Mouse (Mus musculus): ENCODE data around the gene Gm26602. TPM values are rescaled to one million over a fixed set of nuclear protein-coding genes. Genes with fewer than 3 reads are reported as not detected.

Gene Gm26602
- polyA plus RNA-seq, 1 experiment: not detected

DNA sequence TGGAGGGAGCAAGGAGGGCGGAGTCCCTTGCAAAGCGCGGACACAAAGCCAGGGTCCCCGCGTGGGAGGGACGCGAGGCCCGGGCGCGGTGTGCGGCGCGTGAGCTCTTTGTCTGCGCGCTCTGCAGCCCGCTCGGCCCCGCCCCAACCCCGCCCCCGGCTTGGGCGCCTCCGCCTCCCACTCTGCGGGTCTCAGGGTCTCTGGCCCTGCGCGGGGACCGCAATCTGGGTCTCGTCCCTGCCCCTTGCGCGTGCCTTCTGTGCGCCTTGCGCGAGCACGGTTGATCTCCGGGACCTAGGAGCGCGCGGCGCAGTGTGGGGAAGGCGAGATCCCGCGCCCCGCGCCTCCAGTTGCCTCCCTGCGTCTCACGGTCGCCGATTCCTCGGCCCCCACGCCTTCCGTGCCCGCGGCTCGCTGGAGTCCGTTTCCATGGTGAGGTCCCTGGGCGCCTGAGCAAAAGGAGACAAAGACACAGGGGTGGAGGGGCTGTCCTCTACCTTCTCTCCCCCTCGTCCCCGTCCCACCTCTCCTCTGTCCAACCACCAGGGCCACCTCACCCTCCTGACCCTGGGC is 36.3 kb upstream of the Gm26602 start, which contains the start of the genes Prtn3 and Plppr3:
Gene Prtn3 (plus strand): TSS at position 187 of the 573 bp plus-strand sequence.
Gene Plppr3 (minus strand): TSS at position 345 of the 573 bp plus-strand sequence.
- 2% methylated on average over 56 of the region's 57 CpGs for WGBS
- Histone ChIP-seq H3K4me3 (ENCODE audit: control insufficient read depth, insufficient read depth, low read length) (peak within 1 kb of the TSS; percentile 37), H3K36me3 (ENCODE audit: control insufficient read depth, insufficient read depth, low read length) (no peaks in the 10 kb centered on the region), H3K4me1 (replicated peaks; ENCODE audit: control insufficient read depth, insufficient read depth, low read length) (peaks cover 28% of the 10 kb centered on the region), H3K27me3 (ENCODE audit: control insufficient read depth, insufficient read depth, low read length) (peaks cover 8% of the 10 kb centered on the region; the same call in 1 of the 2 replicates), H3K27ac (ENCODE audit: control insufficient read depth, insufficient read depth, low read length) (no peak within 1 kb of the TSS)
- no peak for DNase-seq
- no peak for TF ChIP-seq POLR2A (IDR thresholded peaks at IDR 0.05; ENCODE audit: control insufficient read depth, extremely low read depth, insufficient read depth, low read length, poor library complexity)
- no peak for TF ChIP-seq CTCF (IDR thresholded peaks at IDR 0.05; ENCODE audit: borderline replicate concordance, control insufficient read depth, extremely low read depth, insufficient read depth, low read length, poor library complexity)

DNA sequence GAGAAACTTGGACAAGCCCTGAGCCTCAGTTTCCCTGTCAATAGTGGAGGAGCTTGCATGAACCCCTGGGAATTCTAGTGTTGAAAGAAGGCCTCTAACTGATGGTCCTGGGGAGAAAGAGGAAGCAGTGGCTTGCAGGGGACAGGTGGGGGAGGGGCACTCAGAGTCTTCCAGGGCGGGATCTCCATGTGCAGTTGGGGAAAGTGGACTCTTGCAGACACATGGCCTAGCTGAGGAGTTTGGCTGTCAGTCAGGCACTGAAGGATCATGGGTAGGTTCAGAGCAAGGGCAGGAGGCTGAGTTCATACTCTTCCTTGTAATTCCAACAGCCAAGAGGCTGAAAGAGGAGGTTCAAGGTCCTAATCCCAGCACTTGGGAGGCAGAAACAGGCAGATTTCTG is 33.5 kb upstream of the Gm26602 start:
- no peaks in the 10 kb centered on the region for H3K36me3 ChIP-seq (ENCODE audit: control insufficient read depth, insufficient read depth, low read length)
- H3K27me3 ChIP-seq (ENCODE audit: control insufficient read depth, insufficient read depth, low read length): peaks cover 8% of the 10 kb centered on the region; the same call in 1 of the 2 replicates
- H3K27ac ChIP-seq (ENCODE audit: control insufficient read depth, insufficient read depth, low read length): no peak overlapping the region
- H3K4me3 ChIP-seq (ENCODE audit: control insufficient read depth, insufficient read depth, low read length): no peak overlapping the region
- no peak for TF ChIP-seq POLR2A (IDR thresholded peaks at IDR 0.05; ENCODE audit: control insufficient read depth, extremely low read depth, insufficient read depth, low read length, poor library complexity)
- no peak for TF ChIP-seq CTCF (IDR thresholded peaks at IDR 0.05; ENCODE audit: borderline replicate concordance, control insufficient read depth, extremely low read depth, insufficient read depth, low read length, poor library complexity)
- no peak for DNase-seq
- 4% methylated on average over 1 of the region's 1 CpGs for WGBS
- peaks cover 36% of the 10 kb centered on the region for H3K4me1 ChIP-seq (replicated peaks; ENCODE audit: control insufficient read depth, insufficient read depth, low read length)

GRCm38 (mm10) chr10:79877757-79878156 is 32.9 kb upstream of the Gm26602 start:
- WGBS: 4% methylated on average over 12 of the region's 12 CpGs
- TF ChIP-seq CTCF (IDR thresholded peaks at IDR 0.05; ENCODE audit: borderline replicate concordance, control insufficient read depth, extremely low read depth, insufficient read depth, low read length, poor library complexity): no peak
- TF ChIP-seq POLR2A (IDR thresholded peaks at IDR 0.05; ENCODE audit: control insufficient read depth, extremely low read depth, insufficient read depth, low read length, poor library complexity): no peak
- peak overlapping the region; percentile 14 for H3K4me3 ChIP-seq (ENCODE audit: control insufficient read depth, insufficient read depth, low read length)
- H3K4me1 ChIP-seq (replicated peaks; ENCODE audit: control insufficient read depth, insufficient read depth, low read length): peaks cover 36% of the 10 kb centered on the region
- no peak for DNase-seq
- peaks cover 8% of the 10 kb centered on the region; the same call in 1 of the 2 replicates for H3K27me3 ChIP-seq (ENCODE audit: control insufficient read depth, insufficient read depth, low read length)
- H3K27ac ChIP-seq (ENCODE audit: control insufficient read depth, insufficient read depth, low read length): no peak overlapping the region
- no peaks in the 10 kb centered on the region for H3K36me3 ChIP-seq (ENCODE audit: control insufficient read depth, insufficient read depth, low read length)

DNA sequence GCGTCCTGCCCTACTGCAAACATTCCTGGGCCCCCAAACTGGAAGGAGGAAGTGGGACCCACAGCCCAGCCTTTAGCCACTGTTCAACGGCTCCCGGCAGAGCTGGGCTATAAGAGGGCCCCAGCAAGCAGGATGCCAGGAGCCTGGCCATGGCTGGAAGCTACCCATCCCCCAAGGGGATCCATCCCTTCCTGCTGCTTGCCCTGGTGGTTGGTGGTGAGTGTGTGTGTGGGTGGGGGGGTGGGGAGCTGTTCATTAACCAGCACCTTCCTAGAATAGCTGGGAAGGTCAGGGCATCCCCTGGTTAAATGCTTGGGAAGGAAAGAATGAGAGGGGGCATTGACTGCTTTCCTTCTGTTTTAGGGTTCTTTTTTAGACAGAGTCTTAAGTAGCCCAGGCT is 31.1 kb upstream of the Gm26602 start:
- Histone ChIP-seq H3K36me3 (ENCODE audit: control insufficient read depth, insufficient read depth, low read length) (no peaks in the 10 kb centered on the region), H3K27ac (ENCODE audit: control insufficient read depth, insufficient read depth, low read length) (no peak overlapping the region), H3K4me1 (replicated peaks; ENCODE audit: control insufficient read depth, insufficient read depth, low read length) (peaks cover 23% of the 10 kb centered on the region), H3K4me3 (ENCODE audit: control insufficient read depth, insufficient read depth, low read length) (no peak overlapping the region), H3K27me3 (ENCODE audit: control insufficient read depth, insufficient read depth, low read length) (no peaks in the 10 kb centered on the region; the same call in 1 of the 2 replicates)
- TF ChIP-seq CTCF (IDR thresholded peaks at IDR 0.05; ENCODE audit: borderline replicate concordance, control insufficient read depth, extremely low read depth, insufficient read depth, low read length, poor library complexity) (no peak), POLR2A (IDR thresholded peaks at IDR 0.05; ENCODE audit: control insufficient read depth, extremely low read depth, insufficient read depth, low read length, poor library complexity) (no peak)
- 16% methylated on average over 3 of the region's 3 CpGs for whole genome bisulfite sequencing
- no peak for DNase-seq

- H3K4me1 ChIP-seq (replicated peaks; ENCODE audit: control insufficient read depth, insufficient read depth, low read length): peaks cover 21% of the 10 kb centered on the region
- no peak for TF ChIP-seq CTCF (IDR thresholded peaks at IDR 0.05; ENCODE audit: borderline replicate concordance, control insufficient read depth, extremely low read depth, insufficient read depth, low read length, poor library complexity)
- no peak for TF ChIP-seq POLR2A (IDR thresholded peaks at IDR 0.05; ENCODE audit: control insufficient read depth, extremely low read depth, insufficient read depth, low read length, poor library complexity)
- WGBS: 8% methylated on average over 9 of the region's 9 CpGs
- H3K36me3 ChIP-seq (ENCODE audit: control insufficient read depth, insufficient read depth, low read length): no peaks in the 10 kb centered on the region
- DNase-seq: no peak
- H3K4me3 ChIP-seq (ENCODE audit: control insufficient read depth, insufficient read depth, low read length): no peak overlapping the region
- H3K27me3 ChIP-seq (ENCODE audit: control insufficient read depth, insufficient read depth, low read length): no peaks in the 10 kb centered on the region; the same call in 1 of the 2 replicates
- H3K27ac ChIP-seq (ENCODE audit: control insufficient read depth, insufficient read depth, low read length): no peak overlapping the region
These were observed 29.9 kb upstream of the Gm26602 start for GRCm38 (mm10) chr10:79880721-79881120.

DNA sequence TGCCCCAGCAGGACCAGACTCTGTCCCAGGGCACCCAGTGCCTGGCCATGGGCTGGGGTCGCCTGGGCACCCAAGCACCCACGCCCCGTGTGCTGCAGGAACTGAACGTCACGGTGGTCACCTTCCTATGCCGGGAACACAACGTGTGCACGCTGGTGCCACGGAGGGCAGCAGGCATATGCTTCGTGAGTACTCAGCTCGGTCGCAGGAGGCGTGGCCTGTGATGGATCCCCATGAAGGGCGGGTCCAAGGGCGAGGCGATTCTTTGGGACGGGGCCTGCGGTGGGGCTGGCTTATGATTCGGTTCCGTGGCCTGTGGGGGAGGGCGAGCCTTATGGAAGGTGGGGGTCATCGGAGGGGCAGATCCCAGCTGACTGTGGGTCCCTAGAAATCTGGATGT is 28.7 kb upstream of the Gm26602 start:
- H3K27me3 ChIP-seq (ENCODE audit: control insufficient read depth, insufficient read depth, low read length): no peaks in the 10 kb centered on the region; the same call in 1 of the 2 replicates
- 6% methylated on average over 22 of the region's 22 CpGs for WGBS
- no peak overlapping the region for H3K4me3 ChIP-seq (ENCODE audit: control insufficient read depth, insufficient read depth, low read length)
- H3K4me1 ChIP-seq (replicated peaks; ENCODE audit: control insufficient read depth, insufficient read depth, low read length): peaks cover 19% of the 10 kb centered on the region
- no peaks in the 10 kb centered on the region for H3K36me3 ChIP-seq (ENCODE audit: control insufficient read depth, insufficient read depth, low read length)
- no peak overlapping the region for H3K27ac ChIP-seq (ENCODE audit: control insufficient read depth, insufficient read depth, low read length)
- DNase-seq: no peak
- TF ChIP-seq CTCF (IDR thresholded peaks at IDR 0.05; ENCODE audit: borderline replicate concordance, control insufficient read depth, extremely low read depth, insufficient read depth, low read length, poor library complexity): no peak
- TF ChIP-seq POLR2A (IDR thresholded peaks at IDR 0.05; ENCODE audit: control insufficient read depth, extremely low read depth, insufficient read depth, low read length, poor library complexity): no peak
